27 mouse cellular contexts compared by ENCODE assay signal in the genomic region with DNA sequence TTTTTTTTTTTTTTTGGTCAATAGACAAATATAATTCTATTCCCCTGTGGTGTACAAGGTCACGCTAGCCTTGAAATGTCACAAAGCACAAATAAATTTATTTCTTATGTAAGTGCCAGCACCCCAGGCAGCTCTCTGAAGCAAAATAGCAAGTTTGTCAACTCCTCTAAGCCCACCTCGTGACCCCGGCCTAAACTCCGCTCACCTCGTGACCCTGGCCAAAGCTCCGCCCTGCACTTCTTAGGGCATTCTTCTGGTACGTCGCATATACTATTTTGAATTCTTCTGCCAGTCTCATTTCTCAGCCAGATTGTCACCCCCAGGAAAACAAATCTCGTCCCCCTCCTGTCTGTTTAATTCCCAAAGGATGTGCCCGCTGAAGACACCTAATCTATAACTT.
A peak's percentile ranks its signal among the peaks of the same experiment; 100 is the strongest.
DNase-seq lines count a peak whose midpoint lies in the region; ATAC-seq and TF ChIP-seq lines count a peak whose summit lies in the region.
"Had no signal": no experiment of that assay in that cellular context is flagged by ENCODE, and none has a peak within 500 bp of the region (broad histone marks: within the 10 kb centered on the region; RNA-seq: fewer than 3 reads in every experiment).

No protein-coding gene starts in this region.

- no peaks in the 10 kb centered on the region for H3K4me1 ChIP-seq in heart, postnatal 0 days (ENCODE audit: control insufficient read depth, insufficient read depth)
- peaks cover 94% of the 10 kb centered on the region for H3K4me1 ChIP-seq in E14TG2a.4 (replicated peaks; ENCODE audit: low read depth, low read length)
- peaks cover 7 to 15% of the 10 kb centered on the region in 2 experiments for H3K4me1 ChIP-seq in ES-E14 (ENCODE audit: control insufficient read depth in 2 of 2, insufficient read depth in 2 of 2, low read length in 2 of 2, poor library complexity in 1 of 2)
- H3K4me1 ChIP-seq in midbrain, embryonic 15.5 days: peaks cover 23% of the 10 kb centered on the region
- H3K4me1 ChIP-seq: intestine, embryonic 15.5 days had no signal

- DNase-seq in heart, postnatal 0 days (ENCODE audit: low spot score): no peak
- DNase-seq in heart, postnatal 4 days: no peak
- no peak for DNase-seq in ES-E14 (ENCODE audit: low read depth, low spot score)
- DNase-seq in ZHBTc4 (ENCODE audit: low read depth, low spot score): peak; percentile 46
- no peak for DNase-seq in cerebellum, postnatal 10 days
- DNase-seq in layer of hippocampus, postnatal 25 days (ENCODE audit: extremely low spot score in 1 of 2, low spot score in 1 of 2): no peak
- DNase-seq: adrenal gland, adult 8-10 months; adrenal gland, postnatal 25 days; cerebellum, adult 18-20 months; cerebellum, adult 9-10 months; cerebellum, postnatal 25 days; forebrain, postnatal 0 days; gastrocnemius, postnatal 36 days; heart, postnatal 14 days; kidney, adult 18-20 months had no signal

- no peaks in the 10 kb centered on the region for H3K27me3 ChIP-seq in heart, postnatal 0 days (ENCODE audit: control insufficient read depth, insufficient read depth, low read length)
- H3K27me3 ChIP-seq in E14TG2a.4 (ENCODE audit: insufficient read depth, low read length): no peaks in the 10 kb centered on the region
- no peaks in the 10 kb centered on the region for H3K27me3 ChIP-seq in midbrain, embryonic 15.5 days (replicated peaks)
- H3K27me3 ChIP-seq: embryonic facial prominence, embryonic 12.5 days; embryonic facial prominence, embryonic 15.5 days; heart, embryonic 12.5 days; heart, embryonic 15.5 days; hindbrain, embryonic 12.5 days; intestine, embryonic 15.5 days; Patski had no signal

- in situ Hi-C loops in ES-E14 (cut with MboI; ENCODE audit: low sequenced_read_pairs in 2 of 2, unreplicated experiment in 2 of 2): no loop called here

- no peaks in the 10 kb centered on the region for H3K36me3 ChIP-seq in heart, postnatal 0 days (replicated peaks; ENCODE audit: control insufficient read depth, insufficient read depth, low read length)
- H3K36me3 ChIP-seq in E14TG2a.4 (ENCODE audit: insufficient read depth, low read length): no peaks in the 10 kb centered on the region
- no peaks in the 10 kb centered on the region for H3K36me3 ChIP-seq in ES-E14 (ENCODE audit: control insufficient read depth, insufficient read depth, low read length, poor library complexity, severe bottlenecking)
- no peaks in the 10 kb centered on the region for H3K36me3 ChIP-seq in midbrain, embryonic 15.5 days (replicated peaks)
- H3K36me3 ChIP-seq: embryonic facial prominence, embryonic 12.5 days; embryonic facial prominence, embryonic 15.5 days; heart, embryonic 12.5 days; heart, embryonic 15.5 days; hindbrain, embryonic 12.5 days; intestine, embryonic 15.5 days had no signal

- TF ChIP-seq EP300 in heart, postnatal 0 days (IDR thresholded peaks at IDR 0.05; ENCODE audit: low read depth): no peak

- ATAC-seq in heart, postnatal 0 days (ENCODE audit: insufficient read depth, low read depth): no peak
- no peak for ATAC-seq in midbrain, embryonic 15.5 days (replicated peaks)
- ATAC-seq: activated CD4-positive, CD25-positive, alpha-beta regulatory T cell, adult 4 months; forebrain, embryonic 14.5 days; forebrain, postnatal 0 days; hindbrain, embryonic 16.5 days; intestine, embryonic 15.5 days; Patski had no signal

- H3K4me3 ChIP-seq in heart, postnatal 0 days (ENCODE audit: low read depth, low read length): no peak overlapping the region
- H3K4me3 ChIP-seq in E14TG2a.4 (replicated peaks; ENCODE audit: low read length): peak overlapping the region; percentile 35
- H3K4me3 ChIP-seq in ES-E14 (ENCODE audit: insufficient read depth in 1 of 2, low read depth in 1 of 2, low read length in 2 of 2, poor library complexity in 1 of 2, severe bottlenecking in 1 of 2): no peak overlapping the region
- H3K4me3 ChIP-seq in midbrain, embryonic 15.5 days: no peak overlapping the region
- H3K4me3 ChIP-seq: embryonic facial prominence, embryonic 12.5 days; embryonic facial prominence, embryonic 15.5 days; heart, embryonic 12.5 days; heart, embryonic 15.5 days; hindbrain, embryonic 12.5 days; intestine, embryonic 15.5 days had no signal

- H3K27ac ChIP-seq in heart, postnatal 0 days (ENCODE audit: low read depth): peak overlapping the region; percentile 23; the same call in 1 of the 2 replicates
- H3K27ac ChIP-seq in ES-E14 (ENCODE audit: insufficient read depth, low read depth, low read length, poor library complexity, severe bottlenecking): no peak overlapping the region; the same call in 1 of the 2 replicates
- H3K27ac ChIP-seq in midbrain, embryonic 15.5 days: no peak overlapping the region
- H3K27ac ChIP-seq: embryonic facial prominence, embryonic 12.5 days; embryonic facial prominence, embryonic 15.5 days; heart, embryonic 15.5 days; hindbrain, embryonic 12.5 days; intestine, embryonic 15.5 days had no signal

- H3K9me3 ChIP-seq in heart, postnatal 0 days (replicated peaks; ENCODE audit: control insufficient read depth, low read length): no peaks in the 10 kb centered on the region
- H3K9me3 ChIP-seq in E14TG2a.4 (ENCODE audit: low read length) (no peaks in the 10 kb centered on the region), ES-E14 (ENCODE audit: control insufficient read depth, insufficient read depth, low read depth, low read length) (no peaks in the 10 kb centered on the region)
- H3K9me3 ChIP-seq in midbrain, embryonic 15.5 days: no peaks in the 10 kb centered on the region
- H3K9me3 ChIP-seq: embryonic facial prominence, embryonic 12.5 days; embryonic facial prominence, embryonic 15.5 days; heart, embryonic 12.5 days; heart, embryonic 15.5 days; hindbrain, embryonic 12.5 days; intestine, embryonic 15.5 days had no signal

- H3K4me2 ChIP-seq in heart, postnatal 0 days (ENCODE audit: low read depth, low read length): no peak overlapping the region
- H3K4me2 ChIP-seq in midbrain, embryonic 15.5 days: no peak overlapping the region
- H3K4me2 ChIP-seq: embryonic facial prominence, embryonic 12.5 days; embryonic facial prominence, embryonic 15.5 days; heart, embryonic 12.5 days; heart, embryonic 15.5 days; hindbrain, embryonic 12.5 days; intestine, embryonic 15.5 days had no signal

- TF ChIP-seq CTCF in heart, postnatal 0 days (IDR thresholded peaks at IDR 0.05; ENCODE audit: low read depth): no peak
- TF ChIP-seq CTCF in E14TG2a.4 (conservative IDR thresholded peaks at IDR 0.05; ENCODE audit: low read length): no peak

- no peak overlapping the region for H3K9ac ChIP-seq in heart, postnatal 0 days (replicated peaks; ENCODE audit: low read depth, low read length)
- H3K9ac ChIP-seq in ES-E14 (ENCODE audit: insufficient read depth, low read depth, low read length, poor library complexity, severe bottlenecking): peak overlapping the region; percentile 21; the same call in 1 of the 2 replicates
- H3K9ac ChIP-seq in midbrain, embryonic 15.5 days: no peak overlapping the region
- H3K9ac ChIP-seq: embryonic facial prominence, embryonic 12.5 days; embryonic facial prominence, embryonic 15.5 days; forebrain, postnatal 0 days; heart, embryonic 12.5 days; heart, embryonic 15.5 days; hindbrain, embryonic 12.5 days; intestine, embryonic 15.5 days had no signal

- 69% methylated on average over 10 of the region's 10 CpGs for WGBS in heart, postnatal 0 days
- 79% methylated on average over 10 of the region's 10 CpGs for WGBS in midbrain, embryonic 15.5 days

TF ChIP-seq in ES-E14, 5 proteins besides CTCF, POLR2A, EP300 and RAD21:
- peak; percentile 59; the same call in 1 of the 2 replicates for TF ChIP-seq ZNF384 (IDR thresholded peaks at IDR 0.05; ENCODE audit: low read depth, low read length)
- no peak for TF ChIP-seq MAFK (IDR thresholded peaks at IDR 0.05; ENCODE audit: insufficient read depth, low read depth, low read length)
- no peak for TF ChIP-seq CHD2 (IDR thresholded peaks at IDR 0.05; ENCODE audit: low read depth, low read length)
